Mouse (Mus musculus) kidney, adult 18-20 months (tissue): Measurements from ENCODE around the gene Txnrd2.
A peak's percentile ranks its signal among the peaks of the same experiment; 100 is the strongest.

Experiments used
- DNase-seq: peaks from one replicate; pipeline ENCODE4 v3.0.0; 2021

Txnrd2 gene

DNA sequence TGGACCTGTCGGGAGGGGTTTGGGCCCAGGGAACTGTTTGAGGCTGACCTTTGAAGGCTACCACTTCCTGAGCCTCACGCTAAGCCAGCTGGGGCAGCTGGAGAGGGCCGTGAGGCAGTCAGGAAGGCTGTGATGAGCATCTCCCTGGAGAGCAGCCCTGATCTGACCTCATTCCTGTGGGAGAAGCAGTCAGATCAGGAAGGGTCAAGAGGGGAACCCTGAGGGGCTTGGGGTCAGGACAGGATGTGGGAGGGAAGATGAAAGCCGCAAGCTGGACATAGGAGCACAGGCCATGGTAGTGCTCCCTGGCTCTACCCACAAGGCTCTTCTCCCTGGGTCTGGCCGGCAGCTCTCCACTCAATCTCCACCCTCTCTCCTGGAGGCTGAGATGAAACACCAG, 27.7 kb downstream of the Txnrd2 start:
- DNase-seq: peak; percentile 25

DNA sequence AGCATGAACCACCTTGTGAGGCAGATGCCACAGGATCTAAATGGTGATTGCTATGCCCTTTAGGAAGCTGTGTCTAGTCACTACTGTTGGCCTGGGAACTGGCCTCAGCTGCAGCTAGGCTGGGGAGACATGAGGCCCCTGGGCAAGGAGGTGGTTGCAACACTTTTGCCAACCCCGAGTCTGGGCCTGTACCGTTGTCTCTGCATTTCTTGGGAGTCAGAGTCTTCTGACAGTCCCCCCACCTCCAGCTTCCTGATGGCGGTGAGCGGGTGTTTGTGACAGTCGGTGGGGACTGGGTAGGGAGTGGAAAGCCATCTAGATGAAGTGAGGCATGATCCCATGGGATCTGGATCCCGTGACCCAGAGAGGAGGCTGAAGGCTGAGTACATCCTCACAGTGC, 29.2 kb downstream of the Txnrd2 start:
- DNase-seq: no peak

DNA sequence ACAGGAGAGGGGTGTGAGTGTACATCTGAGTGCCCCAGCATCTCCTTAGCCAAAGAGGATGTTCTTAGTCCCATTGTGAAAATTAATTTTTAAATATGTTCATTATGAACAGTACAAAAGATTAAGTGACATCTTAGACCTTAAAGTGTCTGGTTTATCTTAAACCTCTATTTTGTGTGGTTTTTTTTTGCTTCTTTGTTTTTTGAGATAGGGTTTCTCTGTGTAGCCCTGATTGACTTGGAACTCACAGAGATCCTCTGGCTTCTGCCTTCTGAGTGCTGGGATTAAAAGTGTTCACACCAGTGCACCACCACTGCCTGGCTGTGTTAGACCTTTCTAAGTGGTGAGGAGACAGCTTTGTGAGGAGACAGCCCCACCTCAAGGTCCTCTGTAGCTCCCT, 32.5 kb downstream of the Txnrd2 start:
- no peak for DNase-seq

DNA sequence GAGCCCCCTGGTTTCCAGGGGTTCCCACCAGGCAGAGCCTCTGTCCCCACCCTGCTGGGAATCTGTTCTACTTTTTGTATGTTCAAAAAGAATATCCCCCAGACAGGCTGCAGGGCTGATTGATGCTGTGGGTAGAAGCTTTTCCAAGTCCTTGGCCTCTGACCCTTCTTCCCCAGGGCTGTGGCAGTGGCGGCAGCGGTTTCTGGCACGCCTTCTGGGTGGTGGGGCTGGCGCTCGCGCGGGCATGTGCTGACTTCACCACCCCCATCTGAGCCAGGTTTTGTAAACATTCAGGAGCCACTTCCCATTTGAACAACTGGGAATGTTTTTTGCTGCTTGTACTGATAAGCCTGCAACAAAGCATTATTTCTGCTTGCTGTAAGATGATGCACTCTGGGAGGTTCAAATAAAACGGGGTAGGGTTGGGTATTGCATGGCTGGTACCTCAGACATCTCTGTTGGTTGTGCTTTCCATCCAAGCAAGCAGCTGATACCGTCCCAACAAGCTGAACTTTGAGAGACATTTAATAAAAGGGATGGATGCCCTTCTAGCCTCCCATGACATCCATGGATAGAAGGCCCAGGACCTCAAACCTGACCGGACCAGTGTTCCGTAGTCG, 33.3 kb downstream of the Txnrd2 start:
- no peak for DNase-seq

DNA sequence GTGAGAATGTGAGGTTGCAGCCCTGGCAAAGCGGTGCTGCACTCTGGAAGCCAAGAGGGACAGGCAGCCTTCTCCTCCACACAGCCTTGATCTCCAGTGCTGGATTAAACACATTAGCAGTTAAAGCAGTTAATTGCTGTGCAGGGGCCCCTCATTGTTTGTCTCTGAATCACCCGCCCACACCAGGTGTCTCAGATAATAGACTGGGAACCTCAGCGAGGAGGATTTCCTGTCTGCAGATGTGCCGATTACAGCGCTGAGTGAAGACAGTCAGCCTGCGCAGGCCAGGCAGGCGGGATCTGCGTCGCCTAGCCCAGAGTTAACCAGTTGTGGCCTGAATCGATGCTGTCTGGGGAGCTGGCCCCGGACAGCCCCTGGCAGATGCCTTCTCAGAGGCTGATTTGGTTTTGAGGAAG, 33.8 kb downstream of the Txnrd2 start:
- DNase-seq: no peak

DNA sequence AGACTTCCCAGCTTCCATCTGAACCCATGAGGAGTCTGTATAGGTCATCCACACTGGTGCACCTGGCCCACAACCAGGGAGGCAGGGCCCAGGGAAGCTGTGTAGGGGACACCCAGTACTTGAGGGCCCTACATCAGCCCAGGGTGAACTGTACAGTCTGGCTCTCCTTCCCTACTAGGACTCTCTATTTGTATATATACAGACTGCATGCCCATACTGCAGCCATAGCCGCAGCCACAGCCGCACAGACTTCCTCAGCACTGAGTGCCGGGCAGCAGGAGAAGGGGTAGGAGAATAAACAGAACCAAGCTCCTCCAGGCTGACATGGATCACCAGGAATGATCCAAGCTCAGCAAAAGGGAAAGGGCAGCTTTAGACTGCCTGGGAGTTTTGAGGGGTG, 34.6 kb downstream of the Txnrd2 start:
- no peak for DNase-seq

DNA sequence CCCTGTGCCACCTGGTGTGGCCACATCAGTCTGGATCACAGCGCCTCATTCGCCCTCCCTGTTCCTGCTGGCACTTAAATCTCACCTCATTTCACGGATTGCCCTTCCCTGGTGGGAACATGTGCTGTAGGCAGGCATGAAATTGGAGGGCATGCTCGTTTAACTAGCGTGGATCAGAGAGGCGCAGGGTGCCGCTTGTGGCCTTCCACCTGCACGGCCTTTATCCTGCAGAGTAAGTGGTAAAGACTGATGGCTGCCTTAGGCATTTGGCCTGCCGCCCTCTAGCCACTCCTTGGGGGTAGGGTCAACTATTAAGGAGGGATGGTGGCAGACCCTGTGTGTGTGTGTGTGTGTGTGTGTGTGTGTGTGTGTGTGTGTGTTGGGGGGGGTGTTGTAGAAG, 35.8 kb downstream of the Txnrd2 start:
- DNase-seq: no peak

DNA sequence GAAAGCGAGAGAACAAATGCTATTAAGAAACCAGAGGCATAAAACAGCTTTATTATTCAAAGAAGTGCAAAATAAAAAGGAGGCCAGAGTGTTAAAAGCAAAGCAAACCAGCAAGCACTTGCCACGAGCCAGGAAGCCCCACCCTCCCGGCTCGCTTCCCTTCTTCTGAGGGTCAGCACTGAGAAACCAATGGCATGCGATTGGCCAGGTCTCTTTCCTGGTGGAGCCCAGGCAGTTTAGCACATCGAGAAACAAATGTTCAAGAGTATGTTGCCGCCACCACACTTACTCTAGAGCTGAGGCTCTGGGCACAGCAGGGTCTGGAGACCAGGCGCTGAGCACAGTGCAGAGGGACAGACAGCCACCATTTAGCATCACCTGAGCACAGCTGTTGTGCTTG, 36.4 kb downstream of the Txnrd2 start:
- DNase-seq: no peak

DNA sequence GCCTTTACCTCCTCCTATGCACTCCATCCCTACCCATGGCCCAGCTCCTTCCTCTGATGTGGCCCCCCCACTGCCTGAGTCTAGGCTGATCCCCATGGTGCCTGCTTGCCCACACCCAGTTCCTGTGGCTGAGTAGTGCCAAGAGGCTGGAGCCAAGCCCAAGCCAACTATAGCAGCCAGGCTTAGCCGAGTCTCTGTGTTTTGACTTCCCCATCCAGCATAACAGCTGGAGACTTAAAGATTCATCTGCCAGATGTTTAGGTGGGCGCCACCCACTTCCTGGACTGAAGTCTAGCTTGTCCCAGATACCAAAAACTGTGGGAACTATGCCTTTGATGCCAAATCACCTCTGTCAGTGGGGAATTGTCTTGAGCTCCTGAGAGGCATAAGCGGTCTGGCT, 38.1 kb downstream of the Txnrd2 start:
- no peak for DNase-seq

DNA sequence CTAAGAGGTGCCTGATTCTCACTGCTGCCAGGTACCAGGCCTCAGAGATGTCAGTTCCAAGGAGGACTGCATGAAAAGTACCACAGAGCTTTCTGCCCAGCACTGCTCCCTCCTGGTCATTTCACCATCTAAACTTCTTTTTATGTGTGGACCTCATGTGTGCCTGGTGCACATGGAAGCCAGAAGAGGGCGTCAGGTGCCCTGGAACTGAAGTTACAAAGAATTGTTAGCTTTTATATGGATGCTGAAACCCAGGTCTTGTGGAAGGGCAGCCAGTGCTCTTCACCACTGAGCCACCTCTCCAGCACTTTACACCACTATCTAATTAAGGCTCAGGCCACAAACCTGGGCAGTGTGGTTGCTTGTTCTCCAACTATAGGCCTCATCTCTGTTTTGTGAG, 44.6 kb downstream of the Txnrd2 start:
- no peak for DNase-seq

DNA sequence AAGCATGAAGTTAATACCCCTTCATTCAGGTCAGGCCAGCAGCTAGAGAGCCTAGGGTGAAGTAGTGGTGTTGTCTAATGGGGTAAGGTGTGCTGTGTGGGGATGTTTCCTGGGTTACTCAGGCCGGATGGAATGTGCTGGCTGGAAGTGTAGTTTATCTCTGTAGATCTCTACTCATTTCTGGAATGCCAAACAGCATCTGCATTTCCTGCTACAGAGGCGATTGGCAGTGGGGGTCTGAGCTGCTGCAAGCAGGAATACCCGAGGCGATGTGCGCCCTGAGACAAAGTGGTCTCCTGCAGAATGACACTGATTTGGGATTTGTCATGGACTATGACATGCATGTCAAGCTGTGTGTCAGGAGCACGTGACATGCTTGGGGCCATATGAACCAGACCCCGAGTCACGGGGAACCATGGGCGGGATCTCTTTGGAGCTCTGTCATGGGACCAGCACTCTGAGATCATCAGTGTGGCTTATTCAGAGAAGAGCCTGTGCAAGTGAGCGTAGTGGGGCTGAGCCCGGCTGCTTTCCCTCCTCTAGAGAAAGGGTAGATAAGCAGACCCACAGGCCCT, 45.3 kb downstream of the Txnrd2 start:
- DNase-seq: no peak

DNA sequence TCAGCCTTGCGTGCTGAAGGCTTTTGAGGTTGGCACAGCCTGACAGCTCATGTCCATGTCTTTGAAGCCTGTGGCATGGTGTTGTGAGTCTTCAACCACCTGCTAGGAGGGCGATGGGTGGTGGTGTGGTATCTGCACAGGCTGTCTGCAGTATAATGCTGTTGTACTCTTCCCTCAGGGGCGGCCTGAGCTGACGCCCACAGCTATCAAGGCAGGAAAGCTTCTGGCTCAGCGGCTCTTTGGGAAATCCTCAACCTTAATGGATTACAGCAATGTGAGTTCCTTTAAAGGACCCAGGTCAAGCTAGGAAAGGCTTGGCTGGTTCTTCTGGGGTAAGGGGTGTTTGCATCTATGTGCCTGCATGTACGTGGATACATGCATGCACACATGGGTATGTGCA, 45.8 kb downstream of the Txnrd2 start:
- DNase-seq: no peak

DNA sequence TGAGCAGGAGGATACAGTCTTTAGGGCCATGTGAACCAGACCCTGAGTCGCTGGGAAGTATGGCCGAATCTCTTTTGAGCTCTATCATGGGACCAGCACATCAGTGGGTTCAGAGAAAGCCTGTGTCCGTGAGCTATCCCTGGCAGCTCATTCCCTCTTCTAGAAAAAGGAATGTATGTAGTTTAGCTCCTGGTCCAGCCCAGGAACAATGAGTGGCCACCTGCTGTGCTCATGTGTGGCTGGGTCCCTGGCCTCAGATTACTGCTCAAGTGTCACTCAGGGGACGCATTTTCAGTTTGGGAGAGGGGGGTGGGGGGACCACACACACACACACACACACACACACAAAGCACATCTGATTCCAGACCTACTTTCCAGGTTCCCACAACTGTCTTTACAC, 46.2 kb downstream of the Txnrd2 start:
- DNase-seq: no peak

DNA sequence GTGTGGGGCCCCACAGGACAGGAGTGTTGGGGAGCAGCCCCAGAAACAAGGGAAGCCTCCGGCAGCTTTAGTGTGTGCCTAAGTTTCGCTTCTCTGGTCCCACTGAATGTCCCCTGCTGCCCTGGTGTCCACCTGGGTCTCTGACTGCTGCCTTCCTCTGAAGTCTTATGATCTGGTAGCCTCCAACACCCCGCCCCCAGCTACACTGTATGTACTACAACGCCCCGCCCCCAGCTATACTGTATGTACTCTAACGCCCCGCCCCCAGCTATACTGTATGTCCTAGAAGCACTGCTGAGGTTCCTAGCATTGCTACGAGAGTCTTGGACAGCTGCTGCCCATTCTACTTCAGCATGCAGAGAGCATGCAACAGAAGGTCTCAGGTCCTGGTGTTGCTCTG, 46.8 kb downstream of the Txnrd2 start:
- DNase-seq: no peak

DNA sequence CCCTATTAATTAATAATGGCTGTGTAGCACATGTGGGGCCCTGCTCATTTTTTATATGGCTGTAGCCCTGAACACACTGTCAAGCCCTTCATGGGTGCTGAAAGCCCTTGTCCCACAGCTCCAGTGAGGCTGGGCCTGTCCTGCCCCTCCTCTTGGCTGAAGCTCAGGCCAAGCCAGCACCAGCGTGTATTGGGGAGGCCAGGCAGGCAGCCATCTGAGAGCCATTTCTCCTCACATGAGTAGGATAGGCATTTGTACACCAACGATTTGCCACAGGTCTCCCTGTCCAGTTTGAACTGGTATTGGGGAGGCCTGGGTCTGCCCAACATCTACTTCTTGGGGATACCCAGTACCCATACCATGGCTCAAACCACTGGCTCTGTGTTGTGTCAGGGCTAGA, 47.8 kb downstream of the Txnrd2 start:
- no peak for DNase-seq

DNA sequence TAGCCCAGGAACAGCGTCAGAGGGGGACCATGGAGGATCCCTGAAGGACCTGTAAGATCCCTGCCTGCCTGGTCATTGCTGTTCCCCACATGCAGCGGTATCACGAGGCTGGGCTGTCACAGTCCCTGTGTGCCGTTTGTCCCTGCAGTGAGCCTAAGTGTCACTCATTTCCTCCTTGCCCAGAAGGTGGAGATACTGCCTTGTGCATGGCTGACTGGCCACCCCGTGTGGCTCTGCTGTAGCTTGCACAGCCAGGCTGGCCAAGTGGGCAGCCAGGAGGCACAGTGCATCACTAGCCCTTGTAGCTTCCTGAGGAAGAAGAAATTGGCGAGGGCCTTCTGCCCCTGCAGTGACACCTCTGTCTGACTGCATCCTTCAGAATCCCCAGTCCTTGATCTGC, 51.8 kb downstream of the Txnrd2 start:
- DNase-seq: no peak

DNA sequence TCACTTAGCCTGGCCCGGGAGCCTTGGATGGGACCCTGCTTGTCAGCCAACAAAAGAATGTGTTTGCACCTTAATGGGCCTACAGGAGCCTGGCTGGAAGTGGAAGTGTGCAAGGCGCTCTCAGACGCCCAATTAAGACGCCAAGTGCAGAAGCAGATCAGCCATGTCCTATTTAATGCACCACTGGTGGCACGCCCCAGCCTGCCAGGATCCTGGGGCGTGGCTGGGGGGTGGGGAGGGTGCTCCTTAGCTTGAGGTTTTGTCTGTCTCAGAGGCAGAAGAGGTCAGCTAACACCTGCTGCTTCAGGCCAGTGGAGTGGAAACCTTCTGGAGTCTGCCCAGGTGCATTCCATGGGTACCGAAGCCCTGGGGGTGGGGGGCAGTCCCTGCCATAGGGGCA, 53.5 kb downstream of the Txnrd2 start:
- DNase-seq: no peak

DNA sequence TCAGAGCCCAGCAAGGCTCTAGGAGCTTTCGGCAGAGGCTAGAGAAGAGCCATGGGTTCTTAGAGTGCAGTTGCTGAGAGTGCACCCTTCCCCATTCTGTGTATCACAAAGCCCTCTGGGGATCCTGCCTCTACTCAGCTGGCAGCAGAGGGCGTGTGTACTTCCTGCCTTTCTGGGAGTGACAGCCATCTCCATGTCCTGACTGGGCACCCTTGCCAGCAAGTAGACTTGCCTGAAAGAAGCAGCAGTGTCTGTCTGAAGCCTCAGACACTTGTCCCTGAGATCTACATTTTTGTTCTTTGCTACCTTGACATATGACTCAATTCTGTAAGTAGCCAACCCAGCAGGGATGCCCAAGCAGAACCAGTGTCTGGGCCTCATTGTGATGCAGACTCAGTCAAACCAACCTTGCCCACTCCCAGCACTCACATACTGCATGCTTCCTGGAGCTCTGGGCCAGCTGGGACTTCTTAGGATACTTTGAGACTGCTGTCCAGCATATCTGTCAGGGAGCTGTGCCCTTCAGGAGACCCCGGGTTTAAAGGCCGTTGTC, 54.8 kb downstream of the Txnrd2 start:
- no peak for DNase-seq

DNA sequence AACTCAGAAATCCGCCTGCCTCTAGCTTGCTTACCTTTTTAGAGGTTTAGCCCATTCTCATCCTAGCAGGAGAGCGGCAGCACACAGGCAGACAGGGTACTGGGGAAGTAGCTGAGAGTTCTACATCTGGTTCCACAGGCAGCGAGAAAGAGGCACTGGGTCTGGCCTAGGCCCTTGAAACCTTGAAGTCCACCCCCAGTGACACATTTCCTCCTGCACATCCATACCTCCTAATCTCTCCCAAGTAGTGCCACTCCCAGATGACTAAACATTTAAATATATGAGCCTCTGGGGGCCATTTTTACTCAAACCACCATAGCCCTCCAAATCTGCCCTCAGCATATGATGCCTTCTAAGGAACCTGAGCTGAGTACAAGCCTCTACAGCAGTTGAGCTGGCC, 56.2 kb downstream of the Txnrd2 start:
- no peak for DNase-seq

DNA sequence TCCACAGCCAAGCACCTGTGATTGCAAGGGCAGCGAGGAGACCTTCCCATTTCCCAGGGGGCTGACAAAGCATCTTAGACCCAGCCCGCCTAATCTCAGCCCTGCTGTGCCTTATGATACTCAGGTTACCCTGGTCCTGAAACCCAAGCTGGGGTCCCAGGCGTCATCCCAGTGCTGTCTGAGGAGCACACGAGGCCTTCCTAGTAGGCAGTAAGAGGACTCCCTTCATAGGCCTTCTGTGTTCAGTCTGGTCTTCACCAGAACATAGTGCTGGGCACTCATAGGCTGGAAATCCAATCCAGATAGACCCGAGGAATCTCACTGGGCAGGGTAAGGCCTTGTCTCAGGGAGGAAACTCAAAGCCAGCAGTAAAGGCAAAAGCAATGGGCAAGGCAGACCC, 57.7 kb downstream of the Txnrd2 start:
- no peak for DNase-seq

DNA sequence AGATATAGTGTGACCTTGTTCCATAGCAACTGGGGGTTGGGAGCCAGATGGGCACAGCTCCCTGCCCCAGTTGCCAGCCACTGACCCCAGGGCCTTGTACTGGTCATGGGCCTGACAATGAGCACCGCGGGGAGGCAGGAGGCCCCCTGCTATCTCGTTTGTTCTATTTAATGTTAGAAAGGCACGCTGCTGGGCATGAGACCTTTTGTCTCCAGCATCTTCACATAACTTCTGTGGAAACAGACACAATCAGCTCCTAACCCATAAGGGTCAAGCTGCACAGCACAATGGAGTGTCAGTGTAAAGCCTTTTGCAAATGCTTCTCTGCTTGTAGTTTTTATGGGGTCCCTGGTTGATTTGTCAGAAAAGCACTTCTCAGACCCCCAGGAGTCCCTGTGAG, 58.2 kb downstream of the Txnrd2 start:
- no peak for DNase-seq

DNA sequence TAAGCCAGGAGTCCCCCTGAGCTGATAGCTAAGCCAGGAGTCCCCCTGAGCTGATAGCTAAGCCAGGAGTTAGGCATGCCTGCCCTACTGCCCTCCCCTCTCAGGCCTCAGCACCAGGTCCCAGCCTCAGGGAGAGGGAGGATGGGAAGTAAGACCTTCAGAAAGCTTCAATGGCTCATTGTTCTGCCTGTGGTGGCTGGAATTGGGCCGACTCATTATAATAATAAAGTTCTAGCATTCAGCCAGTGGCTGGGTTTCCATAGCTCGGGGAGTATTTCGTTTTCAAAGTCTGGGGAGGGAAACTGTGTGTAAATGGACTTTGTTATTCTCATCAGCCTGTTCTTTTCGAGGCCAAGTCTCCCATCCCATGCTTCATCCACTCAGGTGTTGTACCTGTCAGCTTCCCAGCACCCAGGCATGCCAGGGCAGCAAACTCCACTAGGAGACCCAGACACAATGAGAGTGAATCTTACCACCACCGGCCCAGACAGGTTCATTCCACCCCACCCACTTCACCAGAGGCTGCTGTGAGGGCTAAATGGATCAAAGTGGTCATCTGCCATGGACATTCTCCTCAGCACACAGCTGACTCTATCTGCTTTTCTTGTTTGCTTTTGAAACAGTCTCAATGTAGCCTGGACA, 58.7 kb downstream of the Txnrd2 start:
- DNase-seq: no peak

DNA sequence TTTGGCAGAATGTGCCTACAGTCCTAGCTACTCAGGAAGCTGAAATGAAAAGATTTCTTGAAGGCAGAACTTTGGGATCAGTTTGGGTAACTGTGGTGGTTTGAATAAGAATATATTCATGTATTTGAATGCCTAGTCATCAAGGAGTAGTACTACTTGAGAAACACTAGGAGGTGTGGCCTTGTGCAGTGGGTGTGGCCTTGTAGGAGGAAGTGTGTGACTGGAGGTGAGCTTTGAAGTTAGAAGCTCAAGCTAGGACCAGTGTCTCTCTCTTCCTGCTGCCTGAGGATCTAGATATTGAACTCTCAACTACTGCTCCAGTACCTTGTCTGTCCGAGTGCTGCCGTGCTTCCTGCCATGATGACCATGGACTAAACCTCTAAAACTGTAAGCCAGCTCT, 59.9 kb downstream of the Txnrd2 start:
- DNase-seq: no peak

DNA sequence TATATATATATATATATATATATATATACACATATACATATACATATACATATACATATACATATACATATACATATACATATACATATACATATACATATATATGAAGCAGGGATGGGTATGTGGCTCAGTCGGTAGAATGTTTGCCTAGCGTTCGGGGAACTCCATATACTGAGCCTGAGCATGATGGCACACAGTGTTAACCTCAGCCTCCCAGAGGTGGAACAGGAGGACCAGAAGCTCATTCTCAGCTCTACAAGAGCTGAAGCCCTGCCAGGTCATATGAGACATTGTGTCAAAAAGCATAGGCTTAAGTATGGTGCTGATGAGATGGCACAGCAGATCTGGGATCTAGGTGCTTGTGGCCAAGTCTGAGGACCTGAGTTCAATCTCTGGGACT, 64.1 kb downstream of the Txnrd2 start:
- DNase-seq: no peak

DNA sequence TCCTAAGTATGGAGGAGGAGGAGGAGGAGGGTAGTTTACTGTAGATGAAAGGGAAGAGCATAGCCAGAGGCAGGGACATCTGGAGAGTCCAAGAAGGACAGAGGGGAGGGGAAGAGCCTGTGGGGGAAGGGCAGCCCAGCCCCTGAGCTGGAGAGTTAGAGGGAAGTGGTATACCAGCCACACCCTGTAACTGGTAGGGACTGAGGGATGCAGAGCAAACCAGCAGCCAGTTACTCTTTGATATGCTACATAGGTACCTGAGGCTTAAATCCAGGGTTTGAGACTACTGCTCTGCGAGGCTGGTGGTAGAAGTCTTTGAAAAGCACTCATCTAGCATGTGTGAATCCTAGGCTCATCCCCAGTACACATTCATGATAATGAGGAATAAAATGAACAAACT, 64.7 kb downstream of the Txnrd2 start:
- DNase-seq: no peak
